Mouse (Mus musculus): ENCODE measurements around the gene Prpf31. TPM values are rescaled to one million over a fixed set of nuclear protein-coding genes. Genes with fewer than 3 reads are reported as not detected.

Prpf31 gene
- total and polyA plus RNA-seq, 2 experiments from 2014 or later = 58.6 to 66.0 TPM

DNA sequence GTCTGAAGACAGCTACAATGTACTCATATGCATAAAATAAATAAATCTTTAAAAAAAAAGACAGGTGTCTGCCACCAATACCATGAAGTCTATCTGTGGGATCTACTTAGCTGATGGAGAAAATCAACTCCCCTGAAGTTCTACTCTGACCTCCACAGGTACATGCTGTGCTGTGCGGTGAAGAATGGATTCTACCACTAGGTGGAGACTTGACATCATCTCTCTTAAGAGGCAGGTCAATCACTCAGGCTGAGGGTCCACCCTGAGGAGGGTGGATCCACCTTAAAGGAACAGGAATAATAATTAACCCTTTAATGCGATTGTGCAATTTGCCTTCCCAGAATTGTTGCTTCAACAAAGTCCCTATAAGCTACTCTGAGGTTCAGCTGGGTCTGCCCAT lies 23.0 kb upstream of the Prpf31 start:
- H3K27me3 ChIP-seq (ENCODE audit: insufficient read depth, low read length) = no peaks in the 10 kb centered on the region
- no peak overlapping the region for H3K27ac ChIP-seq (ENCODE audit: low read depth, low read length)
- 17% methylated on average over 2 of the region's 2 CpGs for WGBS
- peak; percentile 60 for TF ChIP-seq CTCF (IDR thresholded peaks at IDR 0.05)
- H3K9ac ChIP-seq (replicated peaks; ENCODE audit: low read length, poor library complexity, severe bottlenecking) = no peak overlapping the region
- no peaks in the 10 kb centered on the region for H3K9me3 ChIP-seq (ENCODE audit: low read length)
- no peak for ATAC-seq (ENCODE audit: low FRiP score)
- no peaks in the 10 kb centered on the region for H3K36me3 ChIP-seq (ENCODE audit: insufficient read depth, low read length)
- H3K4me3 ChIP-seq (ENCODE audit: low read depth, low read length) = no peak overlapping the region
- peak; percentile 28 for DNase-seq (ENCODE audit: low spot score)
- H3K4me2 ChIP-seq (ENCODE audit: low read depth, low read length, poor library complexity, severe bottlenecking) = no peak overlapping the region
- H3K4me1 ChIP-seq (ENCODE audit: insufficient read depth, low read length) = no peaks in the 10 kb centered on the region

DNA sequence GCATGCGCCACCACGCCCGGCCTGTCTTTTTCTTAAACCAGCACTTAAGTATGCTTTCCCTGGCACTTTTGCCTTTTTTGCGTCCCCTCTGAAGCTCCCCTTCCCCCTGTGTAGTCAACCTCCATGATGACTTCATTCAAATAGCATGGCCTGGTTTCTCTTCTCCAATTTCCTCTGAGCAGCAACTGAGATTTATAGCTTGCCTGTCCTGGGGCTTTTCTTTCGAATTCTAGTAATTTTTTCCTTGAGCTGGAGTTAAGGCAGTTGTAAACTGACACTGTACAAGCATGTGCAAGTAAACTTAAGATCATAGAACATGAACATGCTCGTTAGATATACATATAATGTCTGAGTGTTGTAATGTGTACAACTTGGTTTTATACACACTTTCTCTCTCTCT lies 22.4 kb upstream of the Prpf31 start:
- Histone ChIP-seq H3K4me2 (ENCODE audit: low read depth, low read length, poor library complexity, severe bottlenecking) (no peak overlapping the region), H3K4me1 (ENCODE audit: insufficient read depth, low read length) (no peaks in the 10 kb centered on the region), H3K9ac (replicated peaks; ENCODE audit: low read length, poor library complexity, severe bottlenecking) (no peak overlapping the region), H3K4me3 (ENCODE audit: low read depth, low read length) (no peak overlapping the region), H3K9me3 (ENCODE audit: low read length) (no peaks in the 10 kb centered on the region), H3K27ac (ENCODE audit: low read depth, low read length) (no peak overlapping the region), H3K36me3 (ENCODE audit: insufficient read depth, low read length) (no peaks in the 10 kb centered on the region), H3K27me3 (ENCODE audit: insufficient read depth, low read length) (no peaks in the 10 kb centered on the region)
- ATAC-seq (ENCODE audit: low FRiP score) (no peak), DNase-seq (ENCODE audit: low spot score) (no peak)
- TF ChIP-seq CTCF (IDR thresholded peaks at IDR 0.05) = no peak
- 87% methylated on average over 6 of the region's 6 CpGs for WGBS

DNA sequence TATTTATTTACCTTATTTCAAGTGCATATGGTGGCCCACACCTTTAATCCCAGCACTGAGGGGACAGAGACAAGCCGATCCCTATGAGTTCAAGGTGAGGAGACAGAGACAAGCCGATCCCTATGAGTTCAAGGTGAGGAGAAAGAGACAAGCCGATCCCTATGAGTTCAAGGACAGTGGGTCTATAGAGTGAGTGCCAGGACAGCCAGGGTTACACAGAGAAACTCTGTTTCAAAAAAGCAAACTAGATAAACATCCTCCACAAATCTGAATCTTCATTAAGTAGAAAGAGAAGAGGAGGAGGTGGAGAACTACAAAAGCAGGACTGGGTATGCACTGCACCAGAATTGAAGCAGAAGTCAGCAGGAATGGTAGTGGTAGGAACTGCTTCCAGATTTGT lies 21.1 kb upstream of the Prpf31 start:
- H3K9ac ChIP-seq (replicated peaks; ENCODE audit: low read length, poor library complexity, severe bottlenecking) = no peak overlapping the region
- H3K9me3 ChIP-seq (ENCODE audit: low read length) = no peaks in the 10 kb centered on the region
- 91% methylated on average over 3 of the region's 3 CpGs for WGBS
- no peak for ATAC-seq (ENCODE audit: low FRiP score)
- H3K27me3 ChIP-seq (ENCODE audit: insufficient read depth, low read length) = no peaks in the 10 kb centered on the region
- no peak for DNase-seq (ENCODE audit: low spot score)
- TF ChIP-seq CTCF (IDR thresholded peaks at IDR 0.05) = no peak
- no peak overlapping the region for H3K4me3 ChIP-seq (ENCODE audit: low read depth, low read length)
- H3K36me3 ChIP-seq (ENCODE audit: insufficient read depth, low read length) = no peaks in the 10 kb centered on the region
- H3K4me2 ChIP-seq (ENCODE audit: low read depth, low read length, poor library complexity, severe bottlenecking) = no peak overlapping the region
- H3K27ac ChIP-seq (ENCODE audit: low read depth, low read length) = no peak overlapping the region
- H3K4me1 ChIP-seq (ENCODE audit: insufficient read depth, low read length) = no peaks in the 10 kb centered on the region

GRCm38 (mm10) chr7:3609082-3609481 lies 20.7 kb upstream of the Prpf31 start:
- Histone ChIP-seq H3K36me3 (ENCODE audit: insufficient read depth, low read length) (no peaks in the 10 kb centered on the region), H3K27me3 (ENCODE audit: insufficient read depth, low read length) (no peaks in the 10 kb centered on the region), H3K4me2 (ENCODE audit: low read depth, low read length, poor library complexity, severe bottlenecking) (no peak overlapping the region), H3K9ac (replicated peaks; ENCODE audit: low read length, poor library complexity, severe bottlenecking) (no peak overlapping the region), H3K9me3 (ENCODE audit: low read length) (no peaks in the 10 kb centered on the region), H3K4me3 (ENCODE audit: low read depth, low read length) (no peak overlapping the region), H3K4me1 (ENCODE audit: insufficient read depth, low read length) (no peaks in the 10 kb centered on the region), H3K27ac (ENCODE audit: low read depth, low read length) (no peak overlapping the region)
- no peak for TF ChIP-seq CTCF (IDR thresholded peaks at IDR 0.05)
- ATAC-seq (ENCODE audit: low FRiP score) (no peak), DNase-seq (ENCODE audit: low spot score) (no peak)
- 67% methylated on average over 3 of the region's 3 CpGs for WGBS

GRCm38 (mm10) chr7:3610437-3610836 lies 19.3 kb upstream of the Prpf31 start:
- no peak for TF ChIP-seq CTCF (IDR thresholded peaks at IDR 0.05)
- Histone ChIP-seq H3K27ac (ENCODE audit: low read depth, low read length) (no peak overlapping the region), H3K4me3 (ENCODE audit: low read depth, low read length) (no peak overlapping the region), H3K27me3 (ENCODE audit: insufficient read depth, low read length) (no peaks in the 10 kb centered on the region), H3K9me3 (ENCODE audit: low read length) (no peaks in the 10 kb centered on the region), H3K4me1 (ENCODE audit: insufficient read depth, low read length) (no peaks in the 10 kb centered on the region), H3K4me2 (ENCODE audit: low read depth, low read length, poor library complexity, severe bottlenecking) (no peak overlapping the region), H3K9ac (replicated peaks; ENCODE audit: low read length, poor library complexity, severe bottlenecking) (no peak overlapping the region), H3K36me3 (ENCODE audit: insufficient read depth, low read length) (no peaks in the 10 kb centered on the region)
- WGBS = 87% methylated on average over 3 of the region's 3 CpGs
- DNase-seq (ENCODE audit: low spot score) (no peak), ATAC-seq (ENCODE audit: low FRiP score) (no peak)

DNA sequence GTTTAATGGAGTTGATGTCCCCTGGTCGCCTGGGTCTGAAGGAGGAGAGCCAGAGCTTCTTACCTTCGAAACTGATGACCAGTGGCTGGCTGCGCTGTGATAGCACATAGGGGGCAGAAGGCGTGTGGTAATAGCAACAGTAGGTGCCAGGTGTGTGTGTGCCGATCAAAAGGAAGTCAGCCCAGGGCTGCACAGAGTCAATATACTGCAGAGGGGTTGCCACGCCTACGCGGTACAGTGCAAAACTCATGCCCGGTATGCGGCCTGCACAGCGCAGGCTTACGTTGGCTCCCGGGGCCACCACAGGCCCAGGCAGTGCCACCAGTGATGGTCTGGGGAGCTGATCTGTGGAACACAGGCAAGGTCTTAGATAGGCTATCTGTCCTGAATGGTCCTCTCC lies 18.8 kb upstream of the Prpf31 start:
- ATAC-seq (ENCODE audit: low FRiP score) = no peak
- no peak overlapping the region for H3K9ac ChIP-seq (replicated peaks; ENCODE audit: low read length, poor library complexity, severe bottlenecking)
- no peak overlapping the region for H3K4me3 ChIP-seq (ENCODE audit: low read depth, low read length)
- no peaks in the 10 kb centered on the region for H3K9me3 ChIP-seq (ENCODE audit: low read length)
- TF ChIP-seq CTCF (IDR thresholded peaks at IDR 0.05) = no peak
- no peaks in the 10 kb centered on the region for H3K4me1 ChIP-seq (ENCODE audit: insufficient read depth, low read length)
- no peaks in the 10 kb centered on the region for H3K27me3 ChIP-seq (ENCODE audit: insufficient read depth, low read length)
- WGBS = 88% methylated on average over 13 of the region's 13 CpGs
- no peak overlapping the region for H3K4me2 ChIP-seq (ENCODE audit: low read depth, low read length, poor library complexity, severe bottlenecking)
- no peak overlapping the region for H3K27ac ChIP-seq (ENCODE audit: low read depth, low read length)
- no peak for DNase-seq (ENCODE audit: low spot score)
- no peaks in the 10 kb centered on the region for H3K36me3 ChIP-seq (ENCODE audit: insufficient read depth, low read length)
